Mouse (Mus musculus) mature B cell (primary cell): ENCODE measurements around the gene Neto2.

Experiments
- in situ Hi-C: fragments of 300-500 bp; cut with MboI; formaldehyde crosslinking; loops from 2 replicates; pipeline ENCODE4 v1.14.3; 2019

Gene Neto2

GRCm38 (mm10) chr8:85603203-85603895, 97.4 kb downstream of the Neto2 start:
- in situ Hi-C loops: no loop called here

DNA sequence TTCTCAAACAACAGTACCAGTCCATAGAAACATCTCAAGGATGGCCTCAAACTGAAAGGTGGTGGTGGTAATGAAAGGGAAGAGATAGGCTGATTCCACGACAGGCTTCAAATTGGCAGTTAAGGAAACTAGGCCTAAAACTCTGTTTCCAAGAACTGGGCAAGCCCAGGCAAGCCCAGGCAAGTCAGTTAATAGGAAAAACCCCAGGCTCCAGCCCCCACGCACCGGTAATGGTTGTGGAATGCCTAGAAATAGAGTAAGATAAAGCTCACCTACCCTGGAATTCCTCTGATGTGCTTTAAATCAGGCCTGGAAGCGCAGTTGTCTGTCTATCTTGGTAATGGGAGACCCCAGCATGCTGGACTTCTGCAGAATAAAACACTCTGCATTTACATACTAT, 98.0 kb downstream of the Neto2 start:
- in situ Hi-C loops: no loop called here

DNA sequence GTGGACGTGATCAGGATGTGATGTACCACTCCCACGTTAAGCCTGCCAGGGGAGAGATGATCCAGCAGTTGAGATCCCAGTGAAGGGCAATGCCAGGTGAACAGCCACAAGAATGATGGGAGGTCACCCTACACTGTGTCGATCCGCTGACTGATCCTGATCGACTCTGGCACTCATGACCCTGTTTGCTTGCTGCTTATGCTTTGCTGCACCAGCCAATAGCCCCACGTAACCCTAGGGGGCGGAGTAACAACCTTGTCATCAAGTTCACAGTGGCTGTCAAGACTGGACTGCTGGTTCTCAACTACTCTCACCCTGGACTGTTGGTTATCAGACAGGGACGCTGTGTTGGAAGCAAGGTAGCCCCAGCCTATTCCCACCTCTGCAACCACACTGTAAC, 99.0 kb downstream of the Neto2 start:
- in situ Hi-C loops: no loop called here

- in situ Hi-C loops: no loop called here
These were observed 103.1 kb downstream of the Neto2 start for GRCm38 (mm10) chr8:85597413-85598191.

DNA sequence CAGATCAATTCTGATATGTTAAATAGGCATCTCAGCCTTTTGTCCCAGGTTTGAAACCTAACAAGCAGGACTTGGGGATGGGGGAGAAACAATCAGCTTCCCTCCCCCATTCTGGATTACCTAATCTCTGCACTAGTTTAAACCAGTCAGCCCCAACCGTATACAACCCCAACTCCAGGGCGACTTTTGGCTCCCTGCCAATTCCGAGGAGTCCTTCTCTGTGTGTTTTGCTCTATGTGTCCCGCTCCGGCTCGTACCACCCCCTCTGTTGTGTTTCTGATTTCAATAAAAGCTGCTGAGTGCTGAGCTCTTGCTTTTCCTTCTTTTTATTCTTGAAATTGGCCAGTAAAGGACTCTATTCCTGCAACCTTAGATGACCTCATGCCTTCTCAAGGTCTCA, 105.3 kb downstream of the Neto2 start:
- in situ Hi-C loops: no loop called here

- in situ Hi-C loops: no loop called here
These were observed 105.7 kb downstream of the Neto2 start for GRCm38 (mm10) chr8:85594983-85595382.

DNA sequence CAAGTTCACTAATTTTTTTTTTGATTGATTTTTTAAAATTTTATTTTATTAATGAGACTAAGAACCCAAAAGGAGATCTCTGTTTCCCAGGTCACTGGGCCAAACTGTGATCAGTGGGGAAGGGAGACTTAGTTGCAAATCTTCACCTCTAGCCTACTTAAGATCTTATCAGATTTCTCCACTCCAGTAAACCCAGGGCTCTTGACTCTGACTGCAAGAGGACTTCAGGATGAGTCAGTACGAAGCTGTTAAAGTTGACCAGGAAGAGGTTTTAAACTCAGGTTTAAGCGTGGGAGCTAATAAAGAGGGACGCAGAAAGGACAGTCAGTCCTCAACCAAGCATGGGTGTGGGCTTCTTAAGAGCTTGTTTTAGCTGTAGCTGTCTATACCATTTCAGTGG, 107.4 kb downstream of the Neto2 start:
- in situ Hi-C loops: no loop called here

GRCm38 (mm10) chr8:85591532-85591931, 109.2 kb downstream of the Neto2 start:
- in situ Hi-C loops: no loop called here

DNA sequence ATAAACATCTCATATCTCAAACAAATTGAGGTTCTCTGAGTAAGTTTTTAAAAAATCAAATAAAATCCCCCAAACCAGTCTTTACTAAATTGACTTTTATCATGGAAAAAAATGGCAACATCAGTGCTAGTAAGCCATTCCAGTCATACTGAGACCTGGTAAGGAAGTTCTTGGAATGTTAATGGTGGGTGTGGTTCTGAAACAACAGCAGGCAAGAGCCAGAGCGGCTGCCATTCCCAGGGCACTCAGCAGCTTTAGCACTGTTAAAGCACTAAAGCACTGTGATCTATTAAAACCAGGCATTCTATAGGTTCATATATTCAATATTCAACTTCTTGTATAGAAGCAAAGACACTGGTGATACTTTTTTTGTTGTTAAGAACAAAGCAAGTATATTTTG, 110.5 kb downstream of the Neto2 start:
- in situ Hi-C loops: no loop called here

DNA sequence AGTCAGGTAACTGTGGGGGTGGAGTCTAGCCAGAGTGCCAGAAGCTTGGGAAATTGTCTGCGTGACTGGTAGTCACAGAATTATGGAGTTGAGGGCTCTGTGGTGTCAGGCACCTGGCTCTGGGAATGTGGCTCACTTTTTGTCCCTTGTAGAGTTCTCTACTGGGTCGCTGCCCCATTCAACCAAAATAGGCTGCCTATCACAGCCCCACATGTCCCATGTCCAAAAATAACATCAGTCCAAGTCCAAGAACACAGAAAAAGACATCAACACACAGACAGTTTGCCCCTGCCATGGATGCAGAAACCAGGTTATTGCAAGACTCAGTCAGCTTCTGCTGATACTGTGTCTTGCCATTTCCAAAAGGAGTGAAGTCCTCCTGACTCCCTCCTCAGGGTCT, 112.1 kb downstream of the Neto2 start:
- in situ Hi-C loops: no loop called here
